Mouse (Mus musculus) intestine, embryonic 16.5 days (tissue): ENCODE measurements at regions not wholly inside any gene's neighbourhood (a gene's known extent, or its start where the extent isn't known, plus 50 kb on each side); places are given as distances from the start of the nearest gene placed in this dataset.

Source experiments
- ATAC-seq: fragments of 200-750 bp; cut with Nextera tagmentation; 2 replicates; pipeline ENCODE4 v1.8.0; 2017; ENCODE audit warnings: moderate TSS enrichment, moderate library complexity
- H3K27ac ChIP-seq: fragments of 300-500 bp; sonication (generic); 2 replicates; pipeline ENCODE4 v1.5.1; 2014; ENCODE audit warnings: mild to moderate bottlenecking, low read length
- H3K27me3 ChIP-seq: fragments of 300-500 bp; sonication (generic); replicated peaks from 2 replicates; pipeline ENCODE4 v1.6.1; 2014; ENCODE audit warnings: low read length, control low read depth, mixed read lengths; ENCODE audit not compliant: control insufficient read depth, insufficient read depth
- H3K36me3 ChIP-seq: fragments of 300-500 bp; sonication (generic); 2 replicates; pipeline ENCODE4 v1.6.1; 2014; ENCODE audit warnings: low read length, control low read depth; ENCODE audit not compliant: control insufficient read depth, insufficient read depth
- H3K4me1 ChIP-seq: fragments of 300-500 bp; sonication (generic); 2 replicates; pipeline ENCODE4 v1.6.1; 2014; ENCODE audit warnings: low read length, control low read depth, mixed read lengths; ENCODE audit not compliant: control insufficient read depth, insufficient read depth
- H3K4me2 ChIP-seq: fragments of 300-500 bp; sonication (generic); 2 replicates; pipeline ENCODE4 v1.6.1; 2014; ENCODE audit warnings: low read depth, low read length, control low read depth
- H3K4me3 ChIP-seq: fragments of 300-500 bp; sonication (generic); 2 replicates; pipeline ENCODE4 v1.5.1; 2014; ENCODE audit warnings: mild to moderate bottlenecking, low read length
- H3K9ac ChIP-seq: fragments of 300-500 bp; sonication (generic); 2 replicates; pipeline ENCODE4 v1.6.1; 2014; ENCODE audit warnings: low read depth, low read length
- H3K9me3 ChIP-seq: fragments of 300-500 bp; sonication (generic); 2 replicates; pipeline ENCODE4 v1.6.1; 2016; ENCODE audit warnings: low read length, control low read depth; ENCODE audit not compliant: control insufficient read depth
- WGBS: fragments of 180-500 bp; shearing (Covaris S2); extraction: QIAGEN DNeasy Blood & Tissue Kit; methylation state at CpG from one replicate; pipeline ENCODE4 v1.1.7; 2014; 5-methylcytosine and 5-hydroxymethylcytosine counted together

GRCm38 (mm10) chr1:122607309-122607708 lies 1039.5 kb upstream of the Ddx18 start:
- Histone ChIP-seq H3K4me3 (no peak overlapping the region), H3K9ac (no peak overlapping the region), H3K27me3 (no peaks in the 10 kb centered on the region), H3K27ac (no peak overlapping the region), H3K4me2 (no peak overlapping the region), H3K9me3 (no peaks in the 10 kb centered on the region), H3K4me1 (no peaks in the 10 kb centered on the region), H3K36me3 (no peaks in the 10 kb centered on the region)
- 61% methylated on average over 3 of the region's 3 CpGs for WGBS
- ATAC-seq, result no peak

GRCm38 (mm10) chr1:122575954-122576353 lies 1008.2 kb upstream of the Ddx18 start:
- no peak overlapping the region for H3K27ac ChIP-seq
- 64% methylated on average over 4 of the region's 4 CpGs for WGBS
- no peaks in the 10 kb centered on the region for H3K27me3 ChIP-seq
- no peak overlapping the region for H3K9ac ChIP-seq
- no peaks in the 10 kb centered on the region for H3K36me3 ChIP-seq
- ATAC-seq, result no peak
- no peak overlapping the region for H3K4me3 ChIP-seq
- no peaks in the 10 kb centered on the region for H3K4me1 ChIP-seq
- no peak overlapping the region for H3K4me2 ChIP-seq
- H3K9me3 ChIP-seq, result no peaks in the 10 kb centered on the region

- ATAC-seq, result no peak
- Histone ChIP-seq H3K9me3 (no peaks in the 10 kb centered on the region), H3K4me1 (no peaks in the 10 kb centered on the region), H3K4me2 (no peak overlapping the region), H3K36me3 (no peaks in the 10 kb centered on the region), H3K9ac (no peak overlapping the region), H3K27ac (no peak overlapping the region), H3K27me3 (no peaks in the 10 kb centered on the region), H3K4me3 (no peak overlapping the region)
- 89% methylated on average over 1 of the region's 1 CpGs for WGBS
Measured at GRCm38 (mm10) chr1:122551596-122551995, 983.8 kb upstream of the Ddx18 start.

GRCm38 (mm10) chr1:122509580-122509979 lies 941.8 kb upstream of the Ddx18 start:
- Histone ChIP-seq H3K4me3 (no peak overlapping the region), H3K4me2 (no peak overlapping the region), H3K9ac (no peak overlapping the region), H3K27ac (no peak overlapping the region), H3K27me3 (no peaks in the 10 kb centered on the region), H3K9me3 (no peaks in the 10 kb centered on the region; the same call in 1 of the 2 replicates), H3K4me1 (no peaks in the 10 kb centered on the region), H3K36me3 (no peaks in the 10 kb centered on the region)
- 58% methylated on average over 2 of the region's 2 CpGs for WGBS
- ATAC-seq, result peak; percentile 62

GRCm38 (mm10) chr1:122501707-122502106 lies 933.9 kb upstream of the Ddx18 start:
- H3K9me3 ChIP-seq, result no peaks in the 10 kb centered on the region
- H3K27ac ChIP-seq, result no peak overlapping the region
- H3K36me3 ChIP-seq, result no peaks in the 10 kb centered on the region
- ATAC-seq, result no peak
- no peak overlapping the region for H3K4me3 ChIP-seq
- no peak overlapping the region for H3K4me2 ChIP-seq
- H3K9ac ChIP-seq, result no peak overlapping the region
- H3K27me3 ChIP-seq, result no peaks in the 10 kb centered on the region
- no peaks in the 10 kb centered on the region for H3K4me1 ChIP-seq
- 26% methylated on average over 4 of the region's 4 CpGs for WGBS

- no peak overlapping the region for H3K27ac ChIP-seq
- H3K4me3 ChIP-seq, result no peak overlapping the region
- WGBS, result 61% methylated on average over 1 of the region's 1 CpGs
- H3K9ac ChIP-seq, result no peak overlapping the region
- no peaks in the 10 kb centered on the region for H3K4me1 ChIP-seq
- no peak for ATAC-seq
- H3K9me3 ChIP-seq, result no peaks in the 10 kb centered on the region
- no peak overlapping the region for H3K4me2 ChIP-seq
- H3K27me3 ChIP-seq, result no peaks in the 10 kb centered on the region
- H3K36me3 ChIP-seq, result no peaks in the 10 kb centered on the region
Measured at GRCm38 (mm10) chr1:122478003-122478402, 910.2 kb upstream of the Ddx18 start.

GRCm38 (mm10) chr1:122463931-122464330 lies 896.1 kb upstream of the Ddx18 start:
- no peaks in the 10 kb centered on the region for H3K4me1 ChIP-seq
- no peak overlapping the region for H3K27ac ChIP-seq
- 76% methylated on average over 3 of the region's 3 CpGs for WGBS
- H3K9me3 ChIP-seq, result no peaks in the 10 kb centered on the region
- ATAC-seq, result no peak
- H3K27me3 ChIP-seq, result no peaks in the 10 kb centered on the region
- no peak overlapping the region for H3K9ac ChIP-seq
- no peaks in the 10 kb centered on the region for H3K36me3 ChIP-seq
- no peak overlapping the region for H3K4me3 ChIP-seq
- no peak overlapping the region for H3K4me2 ChIP-seq

- ATAC-seq, result no peak
- WGBS, result 47% methylated on average over 2 of the region's 2 CpGs
- H3K27ac ChIP-seq, result no peak overlapping the region
- no peak overlapping the region for H3K4me2 ChIP-seq
- no peaks in the 10 kb centered on the region for H3K9me3 ChIP-seq
- no peak overlapping the region for H3K4me3 ChIP-seq
- H3K9ac ChIP-seq, result no peak overlapping the region
- H3K27me3 ChIP-seq, result no peaks in the 10 kb centered on the region
- H3K36me3 ChIP-seq, result no peaks in the 10 kb centered on the region
- H3K4me1 ChIP-seq, result no peaks in the 10 kb centered on the region
Measured at GRCm38 (mm10) chr1:122459056-122459455, 891.3 kb upstream of the Ddx18 start.

GRCm38 (mm10) chr1:122454881-122455280 lies 887.1 kb upstream of the Ddx18 start:
- Histone ChIP-seq H3K27me3 (no peaks in the 10 kb centered on the region), H3K36me3 (no peaks in the 10 kb centered on the region), H3K9ac (no peak overlapping the region), H3K9me3 (no peaks in the 10 kb centered on the region), H3K4me3 (no peak overlapping the region), H3K27ac (no peak overlapping the region), H3K4me1 (no peaks in the 10 kb centered on the region), H3K4me2 (no peak overlapping the region)
- 70% methylated on average over 4 of the region's 4 CpGs for WGBS
- ATAC-seq, result no peak

- no peaks in the 10 kb centered on the region for H3K9me3 ChIP-seq
- H3K4me3 ChIP-seq, result no peak overlapping the region
- H3K27me3 ChIP-seq, result no peaks in the 10 kb centered on the region
- H3K36me3 ChIP-seq, result no peaks in the 10 kb centered on the region
- H3K9ac ChIP-seq, result no peak overlapping the region
- no peaks in the 10 kb centered on the region for H3K4me1 ChIP-seq
- WGBS, result 71% methylated on average over 3 of the region's 3 CpGs
- H3K27ac ChIP-seq, result no peak overlapping the region
- no peak for ATAC-seq
- no peak overlapping the region for H3K4me2 ChIP-seq
Measured at GRCm38 (mm10) chr1:122453617-122454016, 885.8 kb upstream of the Ddx18 start.
